Mouse (Mus musculus): ENCODE measurements around the gene Ankrd55.

The Ankrd55 gene

DNA sequence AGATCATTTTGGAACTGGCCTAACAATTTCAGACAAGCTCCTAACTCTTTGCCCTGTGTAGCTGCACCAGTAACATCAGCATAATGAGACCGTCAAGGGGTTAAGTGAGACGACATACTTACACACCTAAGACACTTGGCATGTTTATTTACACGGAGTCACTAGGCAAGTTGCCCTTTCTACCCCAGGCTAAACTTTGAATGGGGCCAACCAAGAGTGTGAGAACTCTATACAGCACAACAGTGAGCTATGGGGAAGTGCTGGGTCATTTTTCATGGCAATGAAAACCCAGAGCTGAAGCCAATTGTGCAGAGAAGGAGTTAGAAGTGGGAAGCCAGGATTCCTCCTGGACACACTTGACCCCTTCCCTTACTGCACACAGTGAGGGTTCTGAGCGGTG is 94.2 kb downstream of the Ankrd55 start:
- no peak for DNase-seq (ENCODE audit: low spot score)

DNA sequence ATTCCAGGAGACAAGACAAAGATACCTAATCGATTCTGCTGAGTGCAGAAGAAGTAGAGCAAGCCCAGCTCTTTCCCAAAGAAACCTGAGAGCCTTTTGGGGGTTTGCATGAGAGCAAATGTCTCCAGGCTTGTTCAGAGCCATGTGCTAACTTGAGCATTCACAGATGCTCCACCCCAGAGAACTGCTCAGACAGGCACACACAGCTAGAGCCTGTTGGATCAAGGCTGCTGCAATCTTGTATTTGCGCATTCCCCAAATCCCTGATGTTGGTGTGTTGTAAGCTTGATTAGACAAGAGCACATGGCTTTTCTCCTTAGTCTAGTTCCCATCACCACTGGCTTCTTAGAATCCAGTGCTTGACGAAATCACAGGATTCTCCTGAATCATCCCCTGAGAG is 94.7 kb downstream of the Ankrd55 start:
- DNase-seq (ENCODE audit: low spot score) = no peak

DNA sequence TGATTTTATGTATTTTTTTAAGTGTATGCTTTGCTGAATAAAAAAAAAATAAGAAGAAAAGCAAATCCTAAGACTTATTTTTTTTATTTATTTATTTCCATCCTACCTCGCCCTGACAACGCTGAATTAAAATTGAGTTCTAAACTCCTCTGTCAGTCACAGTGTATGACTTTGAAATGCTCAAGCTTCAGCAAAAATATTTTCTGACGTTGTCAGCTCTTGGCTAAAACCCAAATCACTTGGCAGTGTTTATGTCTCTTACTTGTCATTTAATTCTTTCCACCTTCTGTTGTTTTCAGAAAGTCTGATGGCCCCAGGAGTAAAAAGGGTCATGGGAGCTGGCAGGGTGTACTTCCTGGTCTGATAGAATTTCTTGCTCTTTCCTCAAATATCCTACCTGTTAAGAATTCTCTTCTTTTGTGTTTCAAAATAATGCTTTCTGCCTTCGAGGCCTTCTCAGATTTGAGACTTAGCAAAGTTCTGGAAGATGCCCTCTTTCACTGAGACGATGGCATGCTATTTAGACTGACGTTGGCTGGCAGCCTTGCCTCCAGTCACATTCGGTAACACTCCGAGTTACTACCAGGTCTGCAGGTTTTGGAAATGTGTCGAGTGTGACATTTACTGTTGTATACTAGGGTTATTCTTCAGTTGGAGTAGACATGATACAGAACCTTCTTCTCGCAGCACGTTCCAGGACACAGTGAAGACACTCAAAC is 95.8 kb downstream of the Ankrd55 start:
- no peak for DNase-seq (ENCODE audit: low spot score)

DNA sequence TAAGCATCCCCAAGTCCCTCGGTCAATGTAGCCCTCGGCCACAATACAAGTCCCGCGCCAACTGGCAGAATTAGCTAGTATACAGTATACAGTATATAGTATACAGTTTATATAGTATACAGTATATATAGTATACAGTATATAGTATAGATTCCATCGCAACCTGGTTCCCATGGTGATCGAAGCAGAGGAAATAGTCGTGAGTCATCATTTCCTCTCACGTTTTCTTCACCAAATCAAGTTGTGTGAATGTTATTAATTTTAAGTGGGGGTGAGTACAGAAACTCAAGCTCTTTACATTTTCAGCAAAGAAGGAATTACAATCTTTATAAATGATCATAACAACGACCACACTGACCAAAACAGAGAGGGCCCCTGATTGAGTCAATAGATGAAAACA is 96.8 kb downstream of the Ankrd55 start:
- no peak for DNase-seq (ENCODE audit: low spot score)

DNA sequence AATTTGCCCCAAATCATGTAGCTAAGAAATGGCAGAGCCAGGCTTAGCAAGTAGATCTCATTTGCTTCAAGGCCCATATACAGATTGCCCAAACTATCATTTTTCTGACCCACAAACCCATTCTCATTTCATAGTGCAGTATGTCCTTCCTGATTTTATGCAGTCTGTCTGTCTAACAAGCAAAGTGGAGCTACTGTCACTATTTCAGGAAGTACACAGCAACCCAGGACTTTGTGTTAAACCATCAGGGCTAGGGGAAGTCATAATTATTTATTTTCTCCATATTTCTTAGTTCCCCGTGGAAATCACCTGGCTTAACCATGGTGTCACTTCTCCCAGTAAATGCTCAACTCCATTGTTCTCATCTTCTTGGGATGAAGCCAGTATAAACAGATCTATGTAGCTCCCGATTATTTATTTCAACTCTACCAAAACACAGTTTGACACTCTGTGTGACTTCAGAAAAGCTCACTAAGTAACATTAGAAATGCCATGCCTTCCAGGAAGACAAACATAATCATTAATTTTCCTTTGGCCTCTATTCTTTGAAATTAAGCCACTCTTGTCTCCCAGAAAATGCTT is 98.3 kb downstream of the Ankrd55 start:
- no peak for DNase-seq (ENCODE audit: low spot score)

DNA sequence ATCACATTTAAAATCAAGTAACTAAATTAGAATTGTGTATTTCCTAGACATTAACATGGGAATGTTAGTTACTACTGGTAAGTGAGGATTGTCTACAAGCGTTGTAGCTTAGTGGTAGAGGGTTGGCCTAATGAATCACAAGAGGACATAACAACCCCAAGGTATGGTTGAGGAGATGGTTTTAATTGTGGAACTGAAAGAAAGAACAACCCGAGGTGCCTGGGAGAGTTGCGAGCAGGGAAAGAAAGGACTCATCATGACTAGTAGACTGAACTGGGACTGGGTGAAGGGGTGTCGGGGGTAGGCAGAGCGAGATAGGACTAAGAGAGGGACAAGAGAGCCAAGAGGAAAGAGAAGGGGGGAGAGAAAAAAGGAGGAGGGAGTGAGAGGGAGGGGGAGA is 99.0 kb downstream of the Ankrd55 start:
- no peak for DNase-seq (ENCODE audit: low spot score)

DNA sequence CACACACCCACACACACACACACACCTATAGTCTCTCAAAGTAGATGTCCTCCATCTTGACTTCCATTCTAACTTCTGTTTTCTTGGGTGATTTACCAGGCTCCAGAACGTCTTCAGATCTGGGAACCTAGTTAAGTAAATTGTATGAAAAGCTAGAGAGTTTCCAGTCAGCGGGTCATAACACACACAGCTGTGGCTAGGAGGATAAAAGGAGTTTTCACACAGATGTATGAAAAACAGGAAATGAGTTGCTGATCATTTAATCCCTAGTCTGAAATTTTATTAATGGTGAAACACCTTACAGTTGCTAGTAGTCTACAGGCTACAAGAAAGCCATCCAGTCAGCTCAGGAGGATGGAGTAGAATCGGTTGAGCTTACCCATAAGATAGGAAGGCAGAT is 99.9 kb downstream of the Ankrd55 start:
- no peak for DNase-seq (ENCODE audit: low spot score)

DNA sequence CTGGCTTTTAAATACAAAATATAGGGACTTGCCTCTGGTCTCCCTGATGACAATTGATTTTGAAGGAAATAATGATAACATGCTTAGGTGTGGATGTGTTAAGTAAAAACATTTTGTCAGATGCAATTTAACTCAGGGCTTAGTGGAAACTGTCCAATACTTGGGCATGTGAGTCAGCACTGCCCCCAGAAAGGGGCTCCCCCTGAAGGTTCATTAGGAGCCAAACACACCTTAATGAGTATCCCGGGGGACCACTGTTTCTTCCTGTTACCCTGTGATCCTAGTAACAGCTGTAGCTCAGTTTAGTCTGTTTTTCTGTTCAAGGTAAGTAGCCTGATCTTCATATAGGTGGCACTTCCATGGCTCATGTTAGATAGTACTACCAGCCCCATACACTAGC is 102.0 kb downstream of the Ankrd55 start:
- no peak for DNase-seq (ENCODE audit: low spot score)

DNA sequence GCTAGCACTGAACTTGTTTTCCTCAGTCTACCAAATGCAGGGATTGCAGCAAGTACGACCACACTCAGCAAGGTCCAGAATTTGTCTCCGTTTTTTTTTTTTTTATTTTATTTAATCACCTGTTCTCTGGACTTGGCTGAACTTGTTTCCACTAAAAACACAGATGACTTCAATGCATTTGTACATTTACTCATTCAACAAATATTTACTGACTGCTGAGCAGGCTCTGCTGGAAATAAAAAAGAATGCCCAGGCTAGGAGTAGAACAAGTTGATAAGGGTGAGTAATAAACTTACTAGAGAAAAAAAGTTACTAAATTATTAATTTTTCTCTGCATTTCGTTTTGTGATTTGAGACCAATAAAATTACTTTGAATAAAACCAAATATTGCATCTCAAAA is 103.1 kb downstream of the Ankrd55 start:
- no peak for DNase-seq (ENCODE audit: low spot score)

DNA sequence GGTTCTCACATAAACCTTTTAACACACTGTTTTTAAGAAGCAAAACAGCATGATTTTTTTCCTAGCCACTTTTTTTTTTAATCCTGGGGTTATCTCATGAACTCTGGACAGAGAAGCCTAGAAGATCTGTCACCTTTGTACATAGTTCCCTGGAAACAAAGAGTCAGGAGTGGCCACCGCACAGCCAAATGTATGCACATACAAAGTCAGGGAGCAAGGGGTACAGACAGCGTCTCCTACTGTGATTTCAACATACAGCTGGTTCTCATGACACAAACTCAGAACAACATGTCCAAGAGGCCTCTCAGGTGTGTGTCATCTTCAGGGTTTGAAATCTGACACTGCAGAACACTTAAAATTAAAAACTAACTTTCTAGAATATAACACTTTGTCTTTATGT is 105.1 kb downstream of the Ankrd55 start:
- no peak for DNase-seq (ENCODE audit: low spot score)

DNA sequence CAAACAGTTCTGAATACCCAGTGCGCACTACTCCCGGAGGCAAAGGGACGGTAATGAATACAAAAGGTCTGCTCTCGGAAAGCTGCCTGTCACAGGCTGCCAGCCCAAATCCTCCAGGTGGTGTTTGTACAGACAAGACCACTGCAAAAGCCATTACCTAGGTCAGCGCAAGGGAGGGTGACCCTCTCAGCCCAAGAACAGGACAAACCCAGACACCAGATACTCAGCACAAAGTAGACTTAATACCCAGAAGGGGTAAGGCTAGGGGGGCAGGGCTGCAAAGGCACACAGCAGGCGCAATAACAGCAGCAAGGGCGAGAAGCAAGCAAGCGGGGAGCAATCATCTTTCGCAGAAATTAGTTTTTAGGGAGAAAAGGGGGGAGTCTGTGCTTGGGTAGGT is 106.0 kb downstream of the Ankrd55 start:
- no peak for DNase-seq (ENCODE audit: low spot score)

DNA sequence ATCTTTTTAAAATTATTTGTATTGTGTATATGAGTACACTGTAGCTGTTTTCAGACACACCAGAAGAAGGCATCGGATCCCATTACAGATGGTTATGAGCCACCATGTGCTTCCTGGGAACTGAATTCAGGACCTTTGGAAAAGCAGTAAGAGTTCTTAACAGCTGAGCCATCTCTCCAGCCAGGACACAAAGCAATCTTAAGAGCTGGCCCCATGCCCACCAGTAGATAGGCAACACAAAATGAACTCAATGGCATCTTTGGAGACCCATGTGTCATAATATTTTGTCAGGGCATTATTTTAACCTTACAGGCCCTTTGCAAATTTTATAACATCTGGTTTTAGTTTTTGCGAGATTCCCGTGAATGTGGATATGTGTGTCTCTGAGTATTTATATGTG is 116.5 kb downstream of the Ankrd55 start:
- DNase-seq (ENCODE audit: low spot score) = no peak

DNA sequence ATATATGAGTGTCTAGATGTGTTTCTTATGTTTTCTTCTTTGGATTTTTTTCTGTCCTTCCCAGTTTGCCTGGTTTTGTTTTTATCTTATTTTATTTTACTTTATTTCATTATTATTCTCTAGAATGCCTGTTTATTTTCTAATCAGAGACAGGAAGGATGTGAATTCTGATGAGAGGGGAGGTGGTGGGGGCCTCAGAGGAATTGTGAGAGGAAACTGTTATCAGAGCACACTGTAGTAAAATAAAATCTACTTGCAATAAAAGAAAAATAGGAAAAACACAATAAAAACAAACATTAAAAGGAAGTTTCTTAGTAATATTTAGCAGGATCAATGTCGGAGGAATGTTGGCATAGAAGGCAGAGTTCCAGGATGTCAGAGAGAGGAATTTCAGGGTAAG is 116.9 kb downstream of the Ankrd55 start:
- no peak for DNase-seq (ENCODE audit: low spot score)

DNA sequence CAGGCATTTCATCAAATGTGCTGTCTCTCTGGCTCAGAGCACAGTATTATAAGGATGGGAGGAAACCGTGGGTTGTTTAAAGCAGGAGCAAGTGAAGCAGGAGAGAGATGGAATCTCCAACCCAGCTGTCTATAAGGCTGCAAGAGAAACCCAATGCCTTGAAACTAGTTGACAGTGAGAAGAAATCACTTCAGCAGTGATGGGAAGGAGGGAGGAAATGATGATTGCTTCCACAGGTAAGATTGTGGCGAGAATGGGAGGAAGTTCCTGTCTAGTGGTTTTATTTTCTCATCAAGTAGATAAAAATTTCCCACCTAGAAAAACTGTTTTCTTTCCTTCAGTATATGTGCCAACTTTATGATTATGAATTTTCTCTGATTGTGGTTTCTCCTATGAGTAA is 118.4 kb downstream of the Ankrd55 start:
- DNase-seq (ENCODE audit: low spot score) = no peak

DNA sequence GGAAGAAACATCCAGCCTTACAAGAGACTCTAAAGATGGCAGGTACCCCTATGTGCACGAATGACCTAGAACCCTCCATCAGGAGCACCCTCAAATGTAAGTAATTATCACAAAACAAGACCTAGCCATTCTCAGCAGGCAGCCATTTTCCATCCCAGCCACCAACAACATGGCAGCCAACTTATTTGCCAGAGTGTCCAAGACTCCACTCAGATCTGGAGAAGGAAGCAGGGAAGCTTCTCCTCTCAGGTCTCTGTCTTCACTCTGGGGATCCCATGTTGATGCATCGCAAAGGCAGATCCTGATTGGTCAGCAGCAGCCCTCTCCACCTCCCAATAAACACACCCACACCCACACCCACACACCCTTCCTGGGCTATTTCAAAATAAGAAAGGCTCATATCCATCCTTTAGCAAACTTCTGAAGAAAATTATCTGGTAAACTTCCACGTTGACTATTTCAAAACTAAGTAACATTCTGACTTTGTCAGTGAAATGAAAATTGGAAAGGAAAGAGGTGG is 119.0 kb downstream of the Ankrd55 start:
- DNase-seq (ENCODE audit: low spot score) = no peak

DNA sequence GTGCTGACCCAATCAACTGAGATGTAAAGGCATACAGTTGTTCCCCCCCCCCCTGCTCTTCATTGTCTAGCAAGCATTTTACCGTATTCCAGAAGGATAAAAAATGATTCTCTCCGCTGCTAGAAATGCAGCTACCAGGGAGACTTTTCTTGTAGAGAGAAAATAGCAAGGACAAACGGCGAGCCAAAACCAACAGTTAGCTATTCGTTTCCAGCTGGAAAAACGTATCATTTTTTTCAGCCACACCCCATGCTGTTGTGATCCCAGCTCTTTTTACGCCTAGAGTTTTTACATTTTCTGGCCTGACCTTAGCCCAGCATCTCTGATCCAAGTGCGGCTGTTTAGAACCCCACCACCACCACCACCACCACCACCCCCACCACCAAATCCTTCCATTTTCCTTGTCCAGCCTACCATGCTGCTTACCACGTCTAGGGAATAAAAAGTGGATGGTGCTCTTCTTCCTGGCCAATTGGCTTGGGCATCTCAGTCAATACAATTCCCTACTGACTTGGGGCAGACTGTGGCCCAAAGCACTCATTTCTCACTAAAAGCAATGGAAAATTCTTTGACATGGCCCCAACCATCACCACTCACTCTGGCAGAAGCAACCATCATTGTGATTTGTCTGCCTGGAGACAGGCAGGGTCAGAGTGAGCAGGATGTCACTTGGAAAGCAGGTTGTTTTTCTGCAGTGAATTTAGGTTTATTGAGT is 119.7 kb downstream of the Ankrd55 start:
- DNase-seq (ENCODE audit: low spot score) = no peak

DNA sequence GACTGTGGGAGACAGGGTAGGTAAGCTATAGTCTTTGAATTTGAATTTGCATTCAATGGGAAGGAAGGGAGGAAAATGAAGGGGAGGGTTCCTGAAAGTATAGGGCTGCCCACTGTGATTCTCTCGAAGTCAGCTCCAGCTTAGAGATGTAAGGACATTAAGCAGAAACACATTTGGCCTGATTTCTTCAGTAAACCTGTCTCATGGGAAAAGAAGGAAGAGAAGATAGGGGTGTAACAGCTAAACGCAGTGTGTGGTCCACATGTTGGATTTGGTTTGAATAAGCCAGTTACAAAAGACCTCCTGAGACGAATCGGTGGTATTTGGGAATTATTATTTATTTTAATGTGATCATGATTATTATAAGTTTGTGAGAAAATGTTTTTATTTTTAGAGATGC is 120.5 kb downstream of the Ankrd55 start:
- no peak for DNase-seq (ENCODE audit: low spot score)

DNA sequence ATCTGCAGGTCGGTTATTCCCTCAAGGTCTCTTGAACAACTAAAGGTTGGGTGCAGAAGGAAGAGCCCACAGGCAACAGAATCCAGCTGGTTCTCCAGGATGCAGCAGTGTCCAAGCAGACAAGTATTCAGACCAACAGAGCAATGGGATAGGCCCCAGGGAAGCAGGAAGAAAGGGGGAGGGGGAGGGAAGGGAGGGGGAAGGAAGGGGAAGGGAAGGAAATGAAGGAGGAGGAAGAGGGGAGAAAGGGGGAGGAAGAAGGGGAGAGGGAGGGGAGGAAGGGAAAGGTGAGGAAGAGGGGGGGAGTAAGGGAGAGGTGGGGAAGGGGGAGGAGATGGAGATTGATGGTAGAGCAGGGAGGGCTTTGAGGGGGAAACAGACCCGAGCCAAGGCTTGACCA is 121.1 kb downstream of the Ankrd55 start:
- no peak for DNase-seq (ENCODE audit: low spot score)

DNA sequence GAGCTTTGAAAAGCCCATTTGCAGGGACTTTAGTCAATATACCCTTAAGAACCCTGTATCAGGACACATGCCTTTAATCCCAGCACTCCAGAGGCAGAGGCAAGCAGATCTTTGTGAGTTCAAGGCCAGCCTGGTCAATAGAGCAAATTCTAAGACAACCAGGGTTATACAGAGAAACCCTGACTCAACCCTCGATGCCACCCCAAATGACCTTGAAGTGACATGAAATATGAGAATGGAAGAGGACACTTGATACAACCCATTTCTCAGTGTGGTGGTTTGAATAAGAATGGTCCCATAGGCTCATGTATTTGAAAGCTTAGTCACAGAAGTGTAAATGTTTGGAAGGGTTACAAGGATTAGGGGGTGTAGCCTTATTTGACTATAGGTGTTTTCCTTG is 121.6 kb downstream of the Ankrd55 start:
- no peak for DNase-seq (ENCODE audit: low spot score)

DNA sequence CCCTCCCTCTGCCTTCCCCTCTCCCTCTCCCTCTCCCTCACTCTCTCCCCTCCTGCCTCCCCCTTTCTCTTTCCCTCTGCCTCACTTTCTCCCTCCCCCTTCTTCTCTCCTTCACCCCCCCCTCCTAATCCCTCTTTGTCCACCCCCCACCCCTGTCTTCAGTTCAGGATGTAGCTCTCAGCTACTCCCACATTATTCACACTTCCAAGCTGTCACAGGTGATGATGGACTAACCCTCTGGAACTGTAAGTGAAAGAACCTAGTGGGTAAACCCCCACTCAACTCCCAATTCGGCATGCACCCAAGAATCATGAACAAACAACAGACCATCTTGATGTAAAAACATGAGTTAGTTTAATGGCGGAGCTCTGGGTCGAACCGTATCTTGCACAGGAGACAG is 122.2 kb downstream of the Ankrd55 start:
- DNase-seq (ENCODE audit: low spot score) = no peak

DNA sequence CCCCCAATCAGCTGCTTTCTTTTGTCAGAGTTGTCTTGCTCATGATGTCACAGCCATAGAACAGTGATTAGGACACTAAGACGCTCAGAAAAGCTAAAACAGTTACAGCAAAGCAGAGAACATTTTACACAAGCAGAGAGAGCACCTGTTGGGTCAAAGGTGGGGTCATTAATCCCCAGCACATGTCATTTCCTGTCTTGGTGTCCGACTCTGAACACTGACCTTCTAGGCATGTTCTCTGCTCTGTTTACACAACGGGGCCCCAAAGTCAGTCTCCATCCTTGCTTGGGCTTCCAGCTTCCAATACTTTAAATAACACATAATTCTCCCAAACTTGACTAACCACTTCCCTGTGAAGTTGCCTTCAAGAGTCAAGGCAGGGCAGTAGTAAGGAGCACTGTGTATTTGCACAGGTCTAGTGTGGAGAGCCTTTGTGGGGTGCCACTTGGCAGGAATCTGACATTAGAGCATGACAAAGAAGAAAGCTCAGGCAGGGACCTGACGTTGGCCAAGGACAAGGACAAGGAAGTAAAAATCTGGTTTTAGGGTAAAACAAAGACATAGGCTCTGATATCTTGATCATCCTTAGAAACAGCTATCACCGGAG is 123.1 kb downstream of the Ankrd55 start:
- DNase-seq (ENCODE audit: low spot score) = no peak

DNA sequence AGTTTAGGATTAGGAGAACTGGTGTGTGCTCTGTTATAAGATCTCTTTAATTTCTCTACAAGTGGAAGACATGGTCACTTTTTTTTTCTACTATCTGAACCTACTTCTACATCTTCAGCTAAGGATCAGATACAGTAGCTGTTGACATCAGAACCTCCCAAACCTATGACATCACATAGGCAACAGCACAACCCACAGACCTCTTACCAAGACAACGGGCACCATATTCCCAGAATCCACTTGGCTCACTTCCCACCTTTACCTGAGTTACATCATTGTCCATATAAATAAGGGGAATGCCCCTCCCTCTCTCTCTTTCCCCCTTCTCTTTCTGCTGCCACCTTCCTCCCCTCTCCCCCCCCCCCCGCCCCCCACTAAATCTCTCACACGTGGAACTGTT is 124.0 kb downstream of the Ankrd55 start:
- DNase-seq (ENCODE audit: low spot score) = no peak

DNA sequence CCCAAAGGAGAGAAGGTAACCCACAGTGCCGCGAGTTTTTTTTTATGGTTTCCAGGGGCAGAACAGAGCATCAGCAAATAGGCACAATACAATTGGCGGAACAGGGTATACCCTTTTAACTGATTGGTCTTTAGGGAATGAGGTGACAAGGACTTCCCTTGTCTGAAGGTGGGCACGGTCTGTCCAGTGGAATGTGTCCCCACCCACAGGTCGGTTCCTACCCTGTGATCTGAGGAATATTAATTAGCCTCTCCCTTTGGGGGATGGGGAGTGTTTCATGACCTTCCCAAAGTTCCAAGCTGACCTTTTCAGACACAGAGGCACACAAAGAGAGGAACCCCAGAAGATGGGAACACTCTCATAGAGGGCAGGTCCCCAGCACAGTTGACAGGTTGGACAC is 124.6 kb downstream of the Ankrd55 start:
- no peak for DNase-seq (ENCODE audit: low spot score)
